Mouse (Mus musculus) olfactory bulb, adult 2 months (tissue): ENCODE data around the gene Paox. TPM values are rescaled to one million over a fixed set of nuclear protein-coding genes. Genes with fewer than 3 reads are reported as not detected.

Source experiments
- H3K27ac ChIP-seq: fragments of 200-500 bp; 2 replicates; pipeline ENCODE4 v1.5.1; 2012; ENCODE audit warnings: low read depth, low read length; ENCODE audit not compliant: insufficient read depth
- H3K4me1 ChIP-seq: fragments of 200-500 bp; 2 replicates; pipeline ENCODE4 v1.6.1; 2012; ENCODE audit warnings: low read length; ENCODE audit not compliant: control insufficient read depth, insufficient read depth
- H3K4me3 ChIP-seq: fragments of 200-500 bp; 2 replicates; pipeline ENCODE4 v1.5.1; 2012; ENCODE audit warnings: mild to moderate bottlenecking, low read depth, low read length, moderate library complexity; ENCODE audit not compliant: insufficient read depth
- CTCF ChIP-seq: fragments of 200-500 bp; IDR thresholded peaks from 2 replicates; pipeline ENCODE4 v1.5.1; 2012; ENCODE audit warnings: low read depth, mild to moderate bottlenecking, low read length, moderate library complexity; ENCODE audit not compliant: insufficient read depth
- POLR2A ChIP-seq: fragments of 200-500 bp; IDR thresholded peaks from 2 replicates; pipeline ENCODE4 v1.6.1; 2012; ENCODE audit warnings: mild to moderate bottlenecking, low read depth, low read length, moderate library complexity; ENCODE audit not compliant: insufficient read depth
- WGBS: fragments of 180-500 bp; shearing (Covaris S2); methylation state at CpG from one replicate; pipeline ENCODE4 v1.1.7; 2018; 5-methylcytosine and 5-hydroxymethylcytosine counted together
- polyA plus RNA-seq: library from polyadenylated mRNA; stranded (reverse); fragments of >200 nt; gene quantifications from 2 replicates; pipeline ENCODE4 v1.2.4, GENCODE M21; 2012; ENCODE audit warnings: low replicate concordance; ENCODE audit not compliant: missing spikeins, insufficient read depth, insufficient read length

Gene Paox
- polyA plus RNA-seq, 1 experiment: not detected

DNA sequence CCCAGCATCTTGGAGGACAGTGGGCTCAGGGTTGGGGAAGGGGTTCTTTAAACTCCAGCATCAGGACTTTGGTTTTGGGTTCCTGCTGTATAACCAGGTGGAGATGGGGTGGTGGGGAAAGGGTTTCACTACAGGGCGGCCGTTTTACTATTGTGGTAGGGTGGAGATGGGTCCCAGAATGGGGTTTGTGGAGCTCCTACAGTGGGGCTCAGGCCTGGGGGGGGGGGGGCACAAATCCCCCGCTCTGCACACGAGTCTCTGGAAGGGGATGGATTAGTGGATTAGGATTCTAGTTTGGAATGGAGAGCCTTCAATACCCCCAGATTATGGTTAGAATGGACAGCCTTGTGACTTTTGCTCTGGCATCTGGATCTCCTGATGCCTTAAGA, 38.2 kb downstream of the Paox start:
- H3K27ac ChIP-seq: peak overlapping the region; percentile 75
- H3K4me3 ChIP-seq: peak overlapping the region; percentile 77
- 9% methylated on average over 4 of the region's 4 CpGs for WGBS
- TF ChIP-seq POLR2A: no peak
- TF ChIP-seq CTCF: no peak
- H3K4me1 ChIP-seq: peaks cover 10% of the 10 kb centered on the region

DNA sequence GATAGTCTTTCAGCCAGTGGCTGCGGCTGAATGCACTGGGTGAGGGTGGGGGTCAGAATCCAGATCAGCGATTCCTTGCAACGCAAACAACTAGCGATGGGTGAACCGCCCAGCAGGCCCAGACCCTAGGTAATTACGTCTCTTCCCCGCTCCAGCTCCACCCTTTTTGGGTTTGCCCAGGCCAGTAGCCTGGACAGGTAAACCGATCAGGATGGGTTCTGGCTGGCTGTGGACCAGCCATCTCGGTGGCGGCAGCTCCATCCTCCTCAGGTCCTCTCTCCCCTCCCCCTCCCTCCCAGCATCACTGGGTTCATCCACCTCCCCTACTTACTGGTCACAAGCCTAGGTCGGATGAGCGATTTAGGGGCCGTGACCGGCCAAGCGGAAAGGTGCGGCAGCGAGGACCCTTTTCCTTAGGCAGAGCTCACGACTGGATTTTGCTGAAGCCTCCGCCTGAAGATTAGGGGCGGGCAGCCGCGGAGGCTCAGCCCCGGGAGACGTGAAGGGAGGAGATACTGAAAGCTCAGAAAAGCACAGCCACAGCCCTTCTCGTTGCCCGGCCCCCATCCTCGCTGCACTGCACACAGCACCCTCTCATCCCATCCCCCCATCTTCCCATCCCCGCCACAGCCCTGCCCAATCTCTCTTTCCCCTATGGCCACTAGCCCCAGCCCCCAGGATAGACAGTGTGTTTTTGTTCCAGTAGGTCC, 38.8 kb downstream of the Paox start, which contains the start of gene Sprn:
Gene Sprn (minus strand): TSS at position 660 of the 710 bp plus-strand sequence.
- peak within 1 kb of the TSS; percentile 75 for H3K27ac ChIP-seq
- H3K4me1 ChIP-seq: peaks cover 10% of the 10 kb centered on the region
- under 1% methylated on average over 28 of the region's 28 CpGs for WGBS
- H3K4me3 ChIP-seq: peak within 1 kb of the TSS; percentile 77
- TF ChIP-seq CTCF (no peak), POLR2A (peak; percentile 64; the same call in 1 of the 2 replicates)

DNA sequence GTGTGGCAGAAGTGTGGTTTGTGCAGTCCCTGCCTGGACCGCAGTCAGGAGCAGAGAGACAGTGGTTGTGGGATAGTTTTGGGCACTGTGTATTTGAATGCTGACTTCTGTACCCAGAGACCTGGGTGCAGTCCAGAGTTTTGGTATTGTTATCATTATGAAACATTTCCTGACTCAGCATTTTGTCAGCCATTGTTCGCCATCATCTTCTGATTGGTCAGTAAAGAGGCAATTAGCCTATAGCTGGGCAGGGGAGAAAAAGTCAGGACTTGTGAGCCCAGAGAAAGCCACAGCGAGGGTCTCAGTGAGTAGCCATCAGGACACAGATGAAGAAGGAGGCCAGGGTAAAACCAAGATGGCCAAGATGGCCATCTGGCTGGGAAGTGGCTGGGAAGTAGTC, 44.8 kb downstream of the Paox start:
- no peak overlapping the region for H3K4me3 ChIP-seq
- no peaks in the 10 kb centered on the region for H3K4me1 ChIP-seq
- TF ChIP-seq CTCF (no peak), POLR2A (no peak)
- WGBS: 85% methylated on average over 3 of the region's 3 CpGs
- no peak overlapping the region for H3K27ac ChIP-seq

DNA sequence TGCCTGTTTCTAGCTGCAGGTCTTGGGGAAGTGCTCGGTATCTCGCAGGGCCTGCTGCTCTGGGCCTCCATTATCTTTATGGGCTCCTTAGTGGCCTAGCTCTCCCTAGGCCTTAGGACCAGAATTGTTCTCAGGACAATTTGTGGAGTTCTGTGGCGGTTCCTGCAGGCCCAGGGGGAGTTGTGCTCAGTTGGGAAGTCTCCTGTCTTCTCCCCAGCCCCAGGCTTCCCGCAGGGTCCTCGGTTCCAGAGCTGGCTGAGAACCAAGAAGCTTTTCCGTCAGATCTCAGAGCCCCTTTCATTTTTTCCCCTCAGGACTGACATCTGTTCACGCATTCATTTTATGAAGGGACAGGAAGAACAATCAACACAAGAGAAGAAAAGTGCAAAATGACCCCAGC, 49.1 kb downstream of the Paox start, which contains the start of gene Olfr522:
Gene Olfr522 (minus strand): TSS at position 101 of the 400 bp plus-strand sequence.
- no peaks in the 10 kb centered on the region for H3K4me1 ChIP-seq
- H3K27ac ChIP-seq: no peak within 1 kb of the TSS
- no peak within 1 kb of the TSS for H3K4me3 ChIP-seq
- TF ChIP-seq POLR2A (no peak), CTCF (no peak)
- WGBS: 75% methylated on average over 7 of the region's 7 CpGs

DNA sequence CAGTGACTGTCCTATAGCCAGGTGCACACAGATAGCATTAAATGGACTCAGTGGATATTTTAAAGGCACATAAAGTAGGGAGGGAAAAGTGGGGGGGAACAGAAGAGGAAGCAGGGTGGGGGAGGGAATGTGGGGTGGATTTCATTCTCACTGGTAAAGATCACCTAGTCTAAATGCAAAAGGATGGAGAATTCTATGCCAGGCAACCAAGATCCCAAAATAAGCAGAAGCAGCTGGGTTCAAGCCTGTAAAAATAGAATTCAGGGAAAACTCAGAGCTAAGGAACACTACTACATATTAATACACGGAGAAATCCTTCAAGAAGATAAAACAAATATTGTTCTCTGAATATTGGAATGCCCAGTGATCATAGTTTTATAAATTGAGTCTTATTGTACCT, 52.4 kb downstream of the Paox start:
- Histone ChIP-seq H3K4me1 (no peaks in the 10 kb centered on the region), H3K27ac (no peak overlapping the region), H3K4me3 (no peak overlapping the region)
- no peak for TF ChIP-seq CTCF
- TF ChIP-seq POLR2A: no peak
- 40% methylated on average over 1 of the region's 1 CpGs for WGBS

DNA sequence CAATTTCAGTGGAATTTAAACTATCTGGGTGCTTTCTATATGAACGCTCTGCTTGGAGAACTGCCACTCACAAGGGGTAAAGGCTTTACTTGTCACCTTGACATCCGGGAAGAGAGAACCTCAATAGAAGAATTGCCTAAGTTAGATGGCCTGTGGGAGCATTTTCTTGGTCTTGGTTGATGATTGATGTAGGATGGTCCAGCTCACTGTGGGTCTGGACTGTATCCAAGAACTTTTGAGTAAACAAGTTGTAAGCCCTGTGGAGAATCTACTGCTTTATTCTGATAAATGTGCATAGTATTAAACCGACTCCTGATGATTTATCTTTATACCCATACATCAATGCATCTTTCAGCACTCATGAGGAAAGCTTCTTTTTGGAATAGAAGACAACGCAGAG, 53.8 kb downstream of the Paox start:
- no peak for TF ChIP-seq CTCF
- TF ChIP-seq POLR2A: no peak
- H3K4me3 ChIP-seq: no peak overlapping the region
- WGBS: 89% methylated on average over 4 of the region's 4 CpGs

DNA sequence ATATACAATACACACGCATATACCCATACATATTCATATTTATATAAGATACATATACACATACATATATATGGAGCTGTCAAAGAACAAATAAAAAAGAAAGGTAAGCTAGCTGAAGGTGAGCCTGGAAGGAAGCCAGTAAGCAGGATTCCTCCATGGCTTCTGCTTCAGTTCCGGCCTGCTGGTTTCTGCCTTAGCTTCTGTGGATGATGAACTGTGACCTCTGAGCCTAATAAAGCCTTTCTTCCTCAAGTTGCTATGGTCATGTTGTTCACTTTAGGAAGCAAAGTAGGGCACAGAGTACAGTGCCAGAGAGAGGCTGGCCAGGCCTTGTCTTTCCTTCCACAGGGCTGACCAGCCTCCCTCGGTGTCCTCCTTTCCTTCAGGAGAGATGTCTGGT, 55.3 kb downstream of the Paox start:
- no peak for TF ChIP-seq POLR2A
- no peak for TF ChIP-seq CTCF
- no peak overlapping the region for H3K4me3 ChIP-seq
- 93% methylated on average over 3 of the region's 3 CpGs for WGBS
- H3K27ac ChIP-seq: no peak overlapping the region
- H3K4me1 ChIP-seq: no peaks in the 10 kb centered on the region

More for the DNA sequence above, 53.8 kb downstream of the Paox start:
- no peak overlapping the region for H3K27ac ChIP-seq
- no peaks in the 10 kb centered on the region for H3K4me1 ChIP-seq

DNA sequence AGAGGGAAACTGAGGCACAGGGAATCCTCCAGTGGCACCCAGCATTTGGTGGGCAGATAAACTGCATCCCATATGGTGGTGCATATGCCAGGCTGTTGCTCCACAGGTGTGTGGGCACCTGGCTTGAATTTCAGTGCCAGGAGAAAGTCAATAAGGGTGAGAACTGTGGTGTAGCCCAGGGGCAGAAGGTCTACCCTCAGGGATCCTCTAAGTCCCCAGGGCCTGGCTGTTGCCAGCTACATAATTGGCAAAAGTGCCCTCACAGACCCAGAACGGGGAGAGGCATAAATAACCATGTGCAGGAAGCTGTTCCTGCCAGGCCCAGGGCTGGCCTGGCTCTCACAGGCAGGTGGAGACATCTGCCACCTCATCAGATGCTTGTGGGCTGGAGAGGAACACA, 57.3 kb downstream of the Paox start, which contains the start of gene Olfr523:
Gene Olfr523 (plus strand): TSS at position 282 of the 400 bp plus-strand sequence.
- 55% methylated on average over 1 of the region's 1 CpGs for whole genome bisulfite sequencing
- no peak within 1 kb of the TSS for H3K27ac ChIP-seq
- H3K4me1 ChIP-seq: no peaks in the 10 kb centered on the region
- TF ChIP-seq CTCF (no peak), POLR2A (no peak)
- H3K4me3 ChIP-seq: no peak within 1 kb of the TSS

DNA sequence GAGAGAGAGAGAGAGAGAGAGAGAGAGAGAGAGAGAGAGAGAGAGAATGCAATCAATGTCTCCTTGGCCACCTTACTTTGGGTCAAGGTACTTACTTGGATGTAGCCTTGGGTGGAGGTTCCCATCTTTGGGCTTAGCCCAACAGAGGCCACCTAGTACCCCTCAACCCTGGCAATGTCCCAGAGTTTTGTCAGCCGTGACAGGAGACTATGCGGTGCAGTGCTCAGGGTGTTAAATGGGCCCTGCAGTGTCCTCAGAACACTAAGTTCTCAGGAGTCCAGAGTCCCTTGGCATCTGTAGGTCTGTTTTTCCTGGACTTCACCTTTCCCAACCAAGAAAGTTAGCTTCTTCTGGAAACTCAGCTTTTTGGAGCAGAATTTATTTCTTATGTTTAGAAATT, 63.6 kb downstream of the Paox start:
- no peak overlapping the region for H3K27ac ChIP-seq
- no peaks in the 10 kb centered on the region for H3K4me1 ChIP-seq
- TF ChIP-seq POLR2A (no peak), CTCF (no peak)
- no peak overlapping the region for H3K4me3 ChIP-seq
- 77% methylated on average over 2 of the region's 2 CpGs for WGBS

DNA sequence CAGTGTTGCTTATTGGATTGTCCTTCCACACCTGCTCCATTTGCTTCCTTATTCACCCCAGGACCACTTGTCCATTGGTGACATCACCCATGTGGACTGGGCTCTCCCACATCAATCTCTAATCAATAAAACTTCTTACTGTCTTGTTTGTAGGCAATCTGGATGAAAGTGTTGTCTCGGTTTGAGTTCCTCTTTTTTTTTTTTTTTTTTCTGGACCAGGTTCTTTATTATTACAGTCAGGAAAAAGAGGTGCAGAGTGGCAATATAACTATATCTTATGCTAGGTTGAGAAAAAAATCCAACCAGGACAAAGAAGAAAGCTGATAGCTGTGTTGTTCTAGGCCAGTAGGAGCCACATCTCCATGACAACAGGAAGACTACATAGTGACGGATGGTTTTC, 65.1 kb downstream of the Paox start:
- Histone ChIP-seq H3K4me1 (no peaks in the 10 kb centered on the region), H3K27ac (no peak overlapping the region), H3K4me3 (no peak overlapping the region)
- 87% methylated on average over 2 of the region's 2 CpGs for WGBS
- TF ChIP-seq CTCF (no peak), POLR2A (no peak)
